Mouse (Mus musculus) CD8-positive naive resting alpha-beta T cell, adult 2 months (primary cell): Measurements from ENCODE around the gene Dhx30.

ENCODE experiments used
- DNase-seq, 2 experiments: peaks; one replicate each; pipeline ENCODE4 v3.0.0; 2022; ENCODE audit warnings: low read depth in 2 of 2, low spot score in 2 of 2

Dhx30 gene

DNA sequence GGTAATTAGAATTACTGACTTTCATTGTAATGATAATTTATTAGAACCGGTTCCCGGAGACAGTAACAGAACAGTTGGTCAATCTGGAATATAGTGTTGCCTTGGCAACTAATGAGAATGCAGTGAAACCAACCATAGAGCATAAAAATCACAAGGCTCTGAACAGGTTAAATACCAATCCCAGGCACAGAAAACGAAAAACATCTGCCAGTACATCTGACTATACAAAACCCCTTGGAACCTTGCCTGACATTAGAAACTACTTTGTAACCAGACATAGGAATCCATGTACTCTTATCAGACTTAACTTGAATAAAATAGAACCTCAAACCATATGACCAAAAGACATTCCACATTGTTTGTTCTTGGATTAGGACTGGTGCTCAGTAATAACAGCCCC is 69.8 kb downstream of the Dhx30 start:
- no peak for DNase-seq

DNA sequence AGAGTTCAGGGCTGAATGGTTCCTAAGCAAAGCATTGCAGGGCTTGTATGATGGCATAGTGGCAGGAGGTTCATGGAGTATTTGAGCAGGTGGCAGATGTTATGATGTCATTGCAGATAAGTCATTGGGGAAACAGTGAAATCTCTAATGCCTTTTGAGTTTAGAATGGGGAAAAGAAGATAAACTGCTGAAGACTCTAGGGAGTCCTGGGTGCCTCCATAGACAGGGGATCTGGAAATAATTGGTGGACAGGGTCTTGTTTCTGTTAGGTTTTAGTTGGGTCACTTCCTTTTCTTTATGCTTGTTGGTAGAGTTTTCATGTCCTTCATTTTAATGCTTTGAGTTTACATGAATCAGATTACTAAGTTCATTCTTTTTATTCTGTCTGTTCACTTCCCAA is 70.4 kb downstream of the Dhx30 start:
- no peak for DNase-seq

DNA sequence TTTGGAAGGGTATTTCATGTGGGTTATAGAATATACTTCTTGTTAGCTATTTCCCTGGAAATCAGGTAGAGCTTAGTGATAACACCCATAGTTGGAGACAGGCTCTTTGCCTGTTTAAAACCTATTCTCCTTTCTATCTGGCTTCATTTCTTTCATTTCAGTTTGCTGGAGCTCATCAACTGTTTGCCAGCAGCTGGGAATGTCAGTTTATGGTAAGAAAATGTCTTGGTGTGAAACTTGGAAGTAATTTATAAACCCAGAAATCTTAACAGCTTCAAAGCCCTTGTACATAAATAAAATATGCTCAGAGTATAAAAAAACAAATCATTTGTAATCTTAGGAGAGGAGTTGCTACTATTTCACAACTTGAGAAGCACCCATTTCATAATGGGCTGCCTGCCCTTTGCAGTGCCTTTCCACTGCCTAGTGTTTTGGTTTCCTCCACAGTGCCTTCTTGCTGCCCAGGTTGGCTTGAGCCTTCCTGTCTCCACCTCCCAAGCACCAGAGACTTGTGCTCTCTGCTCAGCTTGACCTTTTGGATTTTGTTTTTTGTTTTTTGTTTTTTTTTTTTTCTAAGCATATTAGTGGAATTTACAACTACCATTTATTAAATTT is 71.8 kb downstream of the Dhx30 start:
- DNase-seq = no peak

DNA sequence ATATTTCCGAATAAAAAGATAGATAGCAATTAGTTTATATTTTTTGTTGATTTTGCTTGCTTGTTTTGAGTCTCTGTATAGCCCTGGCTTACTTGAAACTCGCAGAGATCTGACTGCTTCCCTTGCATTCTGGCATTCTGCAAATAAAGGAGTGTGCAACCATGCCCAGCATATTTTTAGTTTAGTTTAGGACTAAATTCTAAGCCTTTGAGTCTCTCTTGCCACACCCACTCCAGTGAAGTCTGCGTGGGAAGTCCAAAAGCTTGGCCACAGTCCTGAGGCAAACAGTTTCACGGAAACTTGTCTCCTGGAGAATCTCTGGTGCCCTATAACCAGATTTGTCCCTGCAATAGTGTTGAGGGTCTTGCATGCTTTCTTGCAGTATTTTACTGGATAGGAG is 73.3 kb downstream of the Dhx30 start:
- DNase-seq = no peak

DNA sequence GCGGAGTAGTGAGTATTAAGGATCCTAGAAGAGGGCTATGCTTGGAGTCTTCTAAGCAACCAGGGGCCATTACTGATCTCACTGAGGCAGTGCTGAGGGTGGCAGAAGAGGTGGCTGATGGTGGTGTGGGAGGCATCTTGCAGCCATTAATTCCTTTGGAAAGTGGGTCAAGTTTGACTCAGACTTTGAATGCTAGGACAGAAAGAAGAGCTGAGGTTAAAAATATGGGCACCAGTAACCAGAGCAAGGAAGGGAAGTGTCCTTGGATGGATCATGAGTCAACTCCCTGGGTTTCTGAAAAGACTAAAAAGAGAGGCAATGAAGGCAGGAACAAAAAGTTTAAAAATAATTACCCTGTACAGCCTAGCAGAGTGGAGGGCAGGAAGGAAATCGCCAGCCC is 79.1 kb downstream of the Dhx30 start:
- DNase-seq = no peak

DNA sequence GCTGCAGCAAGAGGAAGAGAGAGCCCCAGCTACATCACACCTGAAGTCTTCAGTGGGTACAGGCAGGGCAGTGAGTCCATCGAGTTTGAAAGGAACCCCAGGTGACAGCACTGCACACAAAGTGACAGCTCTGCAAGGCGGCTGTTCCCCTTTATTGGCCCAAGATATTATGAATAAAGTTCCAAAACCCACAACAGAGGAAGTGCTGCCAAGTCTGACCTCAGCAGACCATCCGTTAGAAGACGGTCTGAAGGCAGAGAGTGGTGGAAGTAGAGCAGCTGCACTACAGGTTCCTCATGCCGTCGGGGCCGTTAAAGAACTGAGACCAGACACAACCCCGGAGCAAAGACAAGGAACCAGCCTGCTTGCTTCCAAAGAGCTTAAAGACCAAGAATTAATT is 79.7 kb downstream of the Dhx30 start:
- DNase-seq = no peak

DNA sequence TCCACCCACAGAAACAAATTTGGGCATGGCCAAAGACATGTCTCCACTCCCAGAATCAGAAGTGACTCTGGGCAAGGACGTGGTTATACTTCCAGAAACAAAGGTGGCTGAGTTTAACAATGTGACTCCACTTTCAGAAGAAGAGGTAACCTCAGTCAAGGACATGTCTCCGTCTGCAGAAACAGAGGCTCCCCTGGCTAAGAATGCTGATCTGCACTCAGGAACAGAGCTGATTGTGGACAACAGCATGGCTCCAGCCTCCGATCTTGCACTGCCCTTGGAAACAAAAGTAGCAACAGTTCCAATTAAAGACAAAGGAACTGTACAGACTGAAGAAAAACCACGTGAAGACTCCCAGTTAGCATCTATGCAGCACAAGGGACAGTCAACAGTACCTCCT is 82.5 kb downstream of the Dhx30 start:
- DNase-seq = no peak
